Mouse (Mus musculus): ENCODE measurements around the gene Gm49366.
A peak's percentile ranks its signal among the peaks of the same experiment; 100 is the strongest.
"Not testable (repeated sequence)": the region's sequence is repeated elsewhere in the genome, so short reads cannot be mapped to it uniquely, and the experiment has no call there.

The Gm49366 gene

GRCm38 (mm10) chr12:84038691-84039111, at the start of gene Gm49366:
Gene Gm49366, plus strand, starts transcription at chr12:84038935.
- DNase-seq (ENCODE audit: low read depth, low spot score) = not testable (repeated sequence)

- DNase-seq (ENCODE audit: low read depth, low spot score) = no peak
Measured at GRCm38 (mm10) chr12:83989378-83989777, 49.4 kb upstream of the Gm49366 start.

DNA sequence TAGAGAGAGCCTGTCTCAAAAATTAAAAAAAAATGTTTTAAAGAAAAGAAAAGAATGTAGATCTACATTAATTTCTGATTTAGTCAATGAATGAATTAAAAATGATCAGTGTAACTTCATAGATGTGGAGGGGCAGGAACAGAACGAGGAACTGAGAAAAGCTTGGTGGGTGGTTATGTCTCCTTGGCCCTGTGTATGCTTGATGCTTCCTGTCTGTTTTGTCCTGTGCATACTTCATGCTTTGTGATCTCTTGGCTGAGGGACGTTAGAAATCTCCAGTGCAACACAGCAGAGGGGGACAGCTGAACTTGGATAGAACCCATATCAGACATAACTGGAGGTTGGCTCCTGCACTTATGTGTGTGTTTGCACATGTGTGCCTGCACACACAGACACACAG, 41.5 kb upstream of the Gm49366 start:
- no peak for DNase-seq (ENCODE audit: low read depth, low spot score)

DNA sequence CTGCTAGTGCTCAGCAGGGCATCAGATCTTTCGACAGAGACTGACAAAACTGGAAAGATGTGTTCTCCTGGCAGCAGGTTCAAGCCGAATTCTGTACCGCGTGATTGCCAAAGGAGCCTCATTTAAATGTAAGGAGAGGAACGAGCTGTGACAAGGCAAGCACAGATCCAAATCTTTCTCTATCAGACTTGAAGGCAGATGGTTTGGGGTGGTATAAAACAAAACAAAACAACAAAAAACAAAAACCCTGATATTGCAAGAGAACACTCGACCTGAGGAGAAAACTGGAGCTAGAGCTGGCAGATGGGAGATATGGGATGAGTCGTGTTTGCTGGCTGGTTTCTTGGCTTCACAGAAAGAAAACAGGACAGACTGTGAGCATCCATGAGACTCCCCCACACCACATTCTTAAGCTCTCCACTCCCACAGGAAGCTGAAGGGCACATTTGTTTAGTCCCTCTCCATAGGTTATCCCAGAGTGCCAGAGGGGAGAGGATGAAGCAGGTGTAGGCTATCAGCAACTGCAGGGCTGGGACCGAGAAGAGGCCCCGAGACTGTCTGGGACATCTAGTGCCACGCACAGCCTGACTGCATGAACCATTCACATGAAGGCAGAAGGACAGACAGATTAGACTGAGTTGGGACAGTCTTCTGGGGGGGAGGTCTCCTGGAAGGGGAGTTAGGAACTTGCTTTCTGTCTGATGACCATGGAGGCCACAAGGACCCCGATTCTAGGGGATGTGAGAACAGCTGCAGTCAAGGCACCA, 40.2 kb upstream of the Gm49366 start:
- DNase-seq (ENCODE audit: low read depth, low spot score) = no peak

- not testable (repeated sequence) for DNase-seq (ENCODE audit: low read depth, low spot score)
Measured at GRCm38 (mm10) chr12:83999237-83999636, 39.5 kb upstream of the Gm49366 start.

DNA sequence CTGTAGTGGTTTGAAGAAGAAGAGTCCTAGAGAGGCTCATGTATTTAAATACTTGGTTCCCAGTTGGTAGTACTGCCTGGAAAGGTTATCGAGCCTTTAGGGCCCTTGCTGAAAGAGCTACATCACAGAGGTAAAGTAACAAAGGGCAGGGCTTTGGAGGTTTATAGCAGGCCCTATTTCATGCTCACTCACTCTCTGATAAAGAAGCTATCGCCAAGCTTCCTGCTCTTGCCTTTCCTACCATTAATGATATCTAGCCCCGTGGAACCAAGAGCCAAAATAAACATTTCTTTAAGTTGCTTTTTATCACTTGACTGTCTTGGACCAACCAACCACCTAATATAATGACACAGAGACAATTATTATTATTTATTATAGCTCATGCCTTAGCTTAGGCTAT, 38.3 kb upstream of the Gm49366 start:
- DNase-seq (ENCODE audit: low read depth, low spot score) = no peak

GRCm38 (mm10) chr12:84003866-84004265, 34.9 kb upstream of the Gm49366 start:
- no peak for DNase-seq (ENCODE audit: low read depth, low spot score)

DNA sequence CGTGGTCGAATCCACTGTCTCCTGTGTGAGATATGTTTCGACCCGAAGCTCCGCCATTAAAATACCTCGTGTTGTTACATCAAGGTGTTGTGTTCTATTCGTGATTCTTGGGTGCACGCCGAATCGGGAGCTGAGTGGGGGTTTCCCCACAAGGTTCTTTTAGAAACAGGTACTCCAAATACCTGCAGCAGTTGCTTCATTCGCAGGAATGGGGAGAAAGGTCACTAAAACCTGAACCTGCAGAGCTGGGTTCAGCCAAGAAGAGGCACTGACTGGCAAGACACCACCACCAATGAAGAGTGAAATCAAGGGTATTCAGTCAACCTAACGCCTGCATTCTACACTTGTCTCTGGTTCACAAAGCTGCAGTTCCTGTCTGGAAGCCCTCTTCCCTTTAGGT, 30.5 kb upstream of the Gm49366 start:
- no peak for DNase-seq (ENCODE audit: low read depth, low spot score)

GRCm38 (mm10) chr12:84008729-84009128, 30.0 kb upstream of the Gm49366 start:
- no peak for DNase-seq (ENCODE audit: low read depth, low spot score)

GRCm38 (mm10) chr12:84009171-84009965, 29.4 kb upstream of the Gm49366 start, which contains the start of gene Acot1:
Gene Acot1, plus strand, starts transcription at chr12:84009490.
- peak; percentile 72 for DNase-seq (ENCODE audit: low read depth, low spot score)

DNA sequence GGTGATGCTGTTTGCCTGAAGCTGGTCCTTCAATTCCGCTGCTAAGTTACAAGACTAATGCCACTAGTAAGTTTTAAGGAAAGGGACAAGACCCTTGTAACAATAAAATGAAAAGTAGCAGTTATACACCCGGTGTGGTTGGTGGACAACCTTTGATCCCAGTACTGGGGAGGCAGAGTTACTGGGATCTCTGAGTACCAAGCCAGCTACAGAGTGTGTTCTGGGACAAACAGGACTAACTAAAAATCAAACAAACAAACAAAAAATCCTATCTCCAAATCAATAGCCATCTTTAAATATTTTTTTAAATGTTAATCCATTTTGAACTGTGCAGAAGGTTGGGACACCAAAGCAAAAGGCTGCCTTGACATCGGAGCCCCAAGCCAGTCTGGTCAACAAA, 28.5 kb upstream of the Gm49366 start:
- DNase-seq (ENCODE audit: low read depth, low spot score) = no peak

DNA sequence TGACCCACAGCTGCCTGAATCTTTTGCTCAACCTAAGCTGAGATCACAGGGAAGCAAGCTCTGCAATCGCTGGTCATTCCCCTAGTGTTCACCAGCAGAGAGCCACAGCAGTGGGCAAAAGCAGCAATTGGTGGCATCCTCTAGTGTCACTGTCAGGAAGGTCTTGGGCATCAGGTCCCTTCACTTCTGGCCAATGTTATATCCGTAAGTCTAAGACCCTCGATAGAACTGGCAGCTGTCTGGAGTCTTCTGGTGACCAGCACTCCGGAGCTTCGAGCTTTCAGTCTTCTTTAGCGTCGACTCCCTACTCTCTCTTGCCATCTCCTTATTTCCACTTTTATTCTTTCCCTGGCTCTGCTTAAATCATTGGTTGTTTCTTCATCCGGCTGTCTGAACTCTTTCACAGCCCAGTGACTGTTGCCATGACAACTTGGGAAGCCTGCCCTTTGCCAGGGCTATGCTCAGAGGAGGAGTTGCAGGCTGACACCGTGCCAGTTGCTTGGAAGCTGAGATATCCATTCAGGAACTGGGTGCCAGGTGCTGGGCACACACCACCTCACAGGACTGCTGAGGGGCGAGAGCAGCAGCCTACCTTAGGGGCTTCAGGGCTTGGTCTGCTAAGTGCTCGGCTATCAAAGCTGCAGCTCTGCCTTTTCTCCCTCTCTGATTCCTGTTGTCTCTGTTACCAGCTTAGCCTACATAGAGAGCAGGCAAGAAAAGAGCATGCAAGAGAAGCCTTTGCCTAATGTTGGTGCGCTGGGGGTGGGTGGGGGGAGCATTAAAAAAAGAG, 27.3 kb upstream of the Gm49366 start:
- peak; percentile 78 for DNase-seq (ENCODE audit: low read depth, low spot score)

DNA sequence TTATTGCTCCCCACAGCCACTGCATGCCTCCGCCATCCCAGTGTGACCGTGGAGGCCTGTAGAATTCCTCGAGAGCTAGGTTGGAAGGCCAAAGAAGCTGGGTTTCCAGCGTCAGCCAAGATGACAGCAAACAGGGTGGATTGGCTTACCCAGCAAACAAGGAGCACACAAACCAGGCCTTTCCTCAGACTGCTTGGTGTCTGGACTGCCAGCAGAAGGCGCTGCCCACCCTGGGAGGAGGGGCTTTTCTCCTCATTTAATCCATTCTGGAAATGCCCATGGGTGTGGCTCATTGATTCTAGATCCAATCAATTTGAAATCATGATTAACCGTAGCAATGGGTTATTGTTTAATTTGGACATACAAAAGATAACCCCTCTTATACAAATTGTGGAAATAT, 25.6 kb upstream of the Gm49366 start:
- DNase-seq (ENCODE audit: low read depth, low spot score) = no peak

DNA sequence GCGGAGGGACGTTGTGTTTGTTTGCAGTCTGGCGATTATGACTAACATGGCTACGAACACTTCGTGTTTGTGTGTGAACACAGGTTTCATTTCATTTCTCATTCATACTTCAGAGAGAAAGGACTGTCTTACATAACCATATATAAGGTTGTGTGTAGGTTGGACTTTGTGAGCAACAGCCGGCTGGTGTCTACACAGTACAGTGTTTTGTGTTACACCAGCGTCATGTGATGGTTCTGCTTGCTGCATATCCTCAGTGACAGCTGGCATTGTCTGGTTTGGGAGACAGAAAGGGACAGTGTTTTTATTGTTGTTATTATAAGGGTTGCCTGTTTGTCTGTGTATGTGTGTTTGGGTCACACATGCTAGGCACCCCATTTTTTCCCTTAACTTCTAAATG, 25.0 kb upstream of the Gm49366 start:
- no peak for DNase-seq (ENCODE audit: low read depth, low spot score)

- not testable (repeated sequence) for DNase-seq (ENCODE audit: low read depth, low spot score)
Measured at GRCm38 (mm10) chr12:84020528-84020927, 18.2 kb upstream of the Gm49366 start.

DNA sequence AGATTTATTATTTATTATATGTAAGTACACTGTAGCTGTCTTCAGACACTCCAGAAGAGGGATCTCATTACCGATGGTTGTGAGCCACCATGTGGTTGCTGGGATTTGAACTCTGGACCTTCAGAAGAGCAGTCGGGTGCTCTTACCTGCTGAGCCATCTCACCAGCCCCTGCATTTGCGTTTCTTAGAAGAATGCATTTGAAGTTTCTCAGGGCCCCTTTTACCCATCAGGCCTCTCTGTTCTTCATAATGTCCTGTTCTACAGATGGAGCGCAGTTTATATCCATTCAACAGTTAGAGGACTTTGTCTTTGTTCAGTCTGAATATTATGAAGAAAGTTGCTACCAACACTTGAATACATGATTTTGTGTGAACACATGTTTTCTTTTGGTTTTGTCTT, 16.5 kb upstream of the Gm49366 start:
- not testable (repeated sequence) for DNase-seq (ENCODE audit: low read depth, low spot score)

DNA sequence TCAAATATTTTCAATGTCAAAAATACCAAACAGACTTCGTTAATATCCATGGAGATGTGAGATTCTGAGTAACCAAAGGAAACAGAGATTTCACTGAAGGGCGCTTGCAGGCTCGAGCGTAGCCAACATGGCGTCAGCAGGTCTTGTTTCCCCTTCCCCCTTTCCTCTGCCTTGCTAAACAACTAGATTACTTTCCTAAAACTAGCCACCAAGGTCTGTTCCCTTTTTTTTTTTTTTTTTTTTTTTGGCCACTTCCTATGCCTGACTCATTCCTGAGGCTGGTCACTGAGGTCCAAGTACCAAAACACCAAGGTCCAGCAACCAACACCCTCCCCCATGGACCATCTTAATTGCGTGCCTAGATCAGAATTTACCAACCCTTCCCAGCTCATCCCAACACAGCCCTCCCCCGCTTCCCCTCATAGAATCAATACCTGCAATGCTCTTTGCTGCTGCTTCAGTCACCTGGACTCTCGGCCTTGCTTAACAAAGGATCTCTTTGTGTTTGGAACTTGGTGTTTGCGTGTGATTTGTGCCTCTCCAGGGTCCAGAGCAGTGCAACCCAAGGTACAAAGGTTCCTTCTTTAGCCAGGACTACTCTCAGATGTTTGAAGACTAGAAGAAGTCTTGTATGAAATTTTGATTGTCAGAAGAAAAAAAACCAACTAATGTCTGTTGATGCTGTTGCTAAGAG, 15.5 kb upstream of the Gm49366 start:
- no peak for DNase-seq (ENCODE audit: low read depth, low spot score)

DNA sequence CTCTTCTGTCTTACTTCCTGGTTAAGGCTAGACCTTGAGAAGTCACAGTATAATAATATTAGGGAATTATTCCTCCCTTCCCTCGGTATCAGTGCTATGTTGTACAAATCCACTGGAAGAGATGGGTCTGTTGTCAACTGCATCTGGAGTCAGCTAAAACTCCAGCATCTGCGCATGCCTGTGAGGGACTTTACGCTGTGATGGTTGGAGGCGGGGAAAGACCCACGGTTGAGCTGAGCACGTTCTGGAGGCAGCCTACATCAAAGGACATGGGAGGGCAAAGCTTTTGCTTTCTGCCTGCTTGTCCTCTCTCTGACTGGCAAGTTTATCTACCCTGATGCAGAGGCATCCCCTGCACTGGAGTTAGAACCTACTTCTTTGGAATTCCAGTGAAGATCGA, 12.8 kb upstream of the Gm49366 start:
- no peak for DNase-seq (ENCODE audit: low read depth, low spot score)

DNA sequence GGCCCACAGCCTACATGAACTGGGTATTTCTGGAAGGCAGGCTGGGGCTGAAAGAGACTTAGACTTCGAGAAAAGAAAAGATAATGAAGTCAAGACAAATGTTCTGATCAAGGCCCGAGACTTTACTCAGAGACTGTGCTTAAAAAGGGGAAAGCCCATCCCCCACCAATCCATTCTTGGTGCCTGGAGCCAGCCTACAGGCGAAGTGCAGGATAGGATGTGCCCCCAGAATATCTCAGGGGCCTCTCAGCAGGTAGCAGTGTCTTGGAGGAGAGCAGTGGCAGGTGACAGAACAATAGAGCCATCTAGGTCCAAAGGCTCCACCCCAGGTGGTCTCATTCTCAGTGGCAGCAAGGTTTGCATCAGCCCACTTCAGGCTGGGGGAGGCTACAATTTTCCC, 10.4 kb upstream of the Gm49366 start:
- not testable (repeated sequence) for DNase-seq (ENCODE audit: low read depth, low spot score)

GRCm38 (mm10) chr12:84029043-84029442, 9.7 kb upstream of the Gm49366 start:
- DNase-seq (ENCODE audit: low read depth, low spot score) = not testable (repeated sequence)

- no peak for DNase-seq (ENCODE audit: low read depth, low spot score)
Measured at GRCm38 (mm10) chr12:84030659-84031332, 7.9 kb upstream of the Gm49366 start.

Data from brain, embryonic 18.5 days (tissue).